Mouse (Mus musculus) midbrain, embryonic 16.5 days (tissue): Measurements from ENCODE around the gene Ntrk3. TPM values are rescaled to one million over a fixed set of nuclear protein-coding genes. Genes with fewer than 3 reads are reported as not detected.
A peak's percentile ranks its signal among the peaks of the same experiment; 100 is the strongest.

Source experiments
- ATAC-seq: fragments of 200-750 bp; cut with Nextera tagmentation; 2 replicates; pipeline ENCODE4 v1.8.0; 2017; ENCODE audit warnings: moderate TSS enrichment
- H3K27ac ChIP-seq: fragments of 300-500 bp; sonication (generic); 2 replicates; pipeline ENCODE4 v1.5.1; 2014; ENCODE audit warnings: mild to moderate bottlenecking, low read length, mixed read lengths
- H3K27me3 ChIP-seq: fragments of 300-500 bp; sonication (generic); 2 replicates; pipeline ENCODE4 v1.6.1; 2014; ENCODE audit warnings: low read depth, low read length, mixed read lengths; ENCODE audit not compliant: control insufficient read depth, insufficient read depth
- H3K36me3 ChIP-seq: fragments of 300-500 bp; sonication (generic); 2 replicates; pipeline ENCODE4 v1.6.1; 2014; ENCODE audit warnings: mild to moderate bottlenecking, low read length, moderate library complexity, mixed read lengths; ENCODE audit not compliant: control insufficient read depth, insufficient read depth
- H3K4me1 ChIP-seq: fragments of 300-500 bp; sonication (generic); 2 replicates; pipeline ENCODE4 v1.6.1; 2014; ENCODE audit warnings: mild to moderate bottlenecking, low read length, mixed read lengths; ENCODE audit not compliant: control insufficient read depth, insufficient read depth
- H3K4me2 ChIP-seq: fragments of 300-500 bp; sonication (generic); 2 replicates; pipeline ENCODE4 v1.6.1; 2014; ENCODE audit warnings: mild to moderate bottlenecking, low read length, mixed read lengths
- H3K4me3 ChIP-seq: fragments of 300-500 bp; sonication (generic); 2 replicates; pipeline ENCODE4 v1.5.1; 2014; ENCODE audit warnings: low read depth, mild to moderate bottlenecking, low read length, moderate library complexity, mixed read lengths
- H3K9ac ChIP-seq: fragments of 300-500 bp; sonication (generic); 2 replicates; pipeline ENCODE4 v1.6.1; 2014; ENCODE audit warnings: low read depth, low read length, mixed read lengths
- H3K9me3 ChIP-seq: fragments of 300-500 bp; sonication (generic); replicated peaks from 2 replicates; pipeline ENCODE4 v1.6.1; 2014; ENCODE audit warnings: mild to moderate bottlenecking, low read length, mixed read lengths; ENCODE audit not compliant: control insufficient read depth, poor library complexity, severe bottlenecking
- whole genome bisulfite sequencing: fragments of 180-500 bp; shearing (Covaris S2); extraction: QIAGEN DNeasy Blood & Tissue Kit; methylation state at CpG from one replicate; pipeline ENCODE4 v1.1.7; 2014; 5-methylcytosine and 5-hydroxymethylcytosine counted together
- polyA plus RNA-seq: library from polyadenylated mRNA; unstranded; fragments of >200 nt; fragmentation: Nextera tagmentation; extraction: Ambion mirVana; gene quantifications from 2 replicates; pipeline ENCODE4 v1.2.1, GENCODE M21; 2015

Gene Ntrk3
- polyA plus RNA-seq, 1 experiment from 2014 or later = 24.7 TPM

DNA sequence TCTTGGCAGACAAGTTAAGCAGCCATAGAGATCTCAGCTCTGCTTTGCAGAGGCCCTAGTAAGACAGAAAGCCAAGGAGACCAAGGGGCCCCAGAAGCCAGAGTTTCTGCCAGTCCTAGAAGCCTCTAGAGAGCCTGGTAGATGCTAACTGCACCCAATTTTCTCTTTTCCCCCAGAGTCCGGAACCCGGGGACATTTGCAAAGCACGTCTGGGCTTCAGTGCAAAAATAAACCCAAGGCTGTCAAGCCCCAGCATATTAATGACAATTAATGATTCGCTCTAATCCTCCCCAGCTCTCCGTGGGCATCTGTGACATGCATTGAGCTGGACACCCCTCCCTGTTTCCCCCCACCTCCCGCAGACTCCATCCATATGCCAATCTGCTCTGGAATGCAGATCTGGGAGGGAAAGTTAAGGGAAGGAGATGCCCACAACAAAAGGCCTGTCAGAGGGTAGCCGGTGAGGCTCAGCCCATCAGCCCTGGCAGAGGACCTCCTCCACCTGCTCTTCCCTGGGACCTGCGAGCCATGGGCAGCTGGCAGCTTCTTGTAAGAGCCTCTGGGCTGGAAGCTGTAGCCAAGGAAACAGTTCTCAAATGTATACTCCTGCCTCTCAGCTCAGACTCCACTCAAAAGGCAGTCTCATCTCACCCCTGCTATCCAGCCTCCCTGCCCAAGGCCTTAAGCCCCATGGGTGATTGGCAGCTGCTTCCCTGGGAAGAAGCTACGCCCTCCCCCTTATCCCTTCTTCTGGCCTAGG lies 117.8 kb downstream of the Ntrk3 start:
- Histone ChIP-seq H3K4me2 (no peak overlapping the region; the same call in 1 of the 2 replicates), H3K9ac (no peak overlapping the region), H3K27me3 (no peaks in the 10 kb centered on the region), H3K4me1 (peaks cover 14% of the 10 kb centered on the region), H3K9me3 (no peaks in the 10 kb centered on the region), H3K4me3 (no peak overlapping the region), H3K36me3 (no peaks in the 10 kb centered on the region), H3K27ac (no peak overlapping the region)
- 12% methylated on average over 9 of the region's 9 CpGs for WGBS
- ATAC-seq = peak; percentile 83

DNA sequence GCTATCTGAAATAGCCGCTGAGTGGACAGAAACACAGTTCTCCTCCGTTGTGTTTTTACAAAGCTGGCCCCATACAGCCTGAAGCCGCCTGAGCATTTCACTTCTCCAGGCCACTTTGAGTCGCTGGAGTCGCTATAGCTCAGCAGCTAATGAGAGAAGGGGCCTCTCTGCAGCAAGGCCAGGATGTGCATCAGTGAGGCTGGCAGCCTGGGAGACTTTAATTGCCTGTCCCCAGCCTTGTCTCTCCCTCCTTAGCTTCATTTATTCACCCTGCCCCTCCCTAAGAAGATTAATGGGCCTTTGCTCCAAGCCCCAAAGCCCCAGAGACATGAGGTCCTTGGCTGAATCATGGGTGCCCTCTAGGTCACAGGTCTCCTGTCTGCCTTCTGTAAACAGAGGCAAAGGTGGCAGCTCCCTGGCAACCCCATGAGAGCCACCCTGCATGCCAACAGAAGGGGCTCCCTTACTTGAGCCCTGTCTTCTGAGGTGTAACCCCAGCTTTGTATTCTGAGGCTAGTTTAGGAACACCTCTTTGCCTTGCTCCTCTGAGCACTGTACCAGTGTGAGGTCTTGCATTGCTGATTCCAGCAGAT lies 132.2 kb downstream of the Ntrk3 start:
- no peak overlapping the region for H3K27ac ChIP-seq
- no peaks in the 10 kb centered on the region for H3K4me1 ChIP-seq
- no peak overlapping the region for H3K4me3 ChIP-seq
- H3K9me3 ChIP-seq = no peaks in the 10 kb centered on the region
- H3K36me3 ChIP-seq = no peaks in the 10 kb centered on the region
- no peaks in the 10 kb centered on the region for H3K27me3 ChIP-seq
- H3K4me2 ChIP-seq = no peak overlapping the region
- no peak overlapping the region for H3K9ac ChIP-seq
- WGBS = 21% methylated on average over 5 of the region's 5 CpGs
- ATAC-seq = no peak

DNA sequence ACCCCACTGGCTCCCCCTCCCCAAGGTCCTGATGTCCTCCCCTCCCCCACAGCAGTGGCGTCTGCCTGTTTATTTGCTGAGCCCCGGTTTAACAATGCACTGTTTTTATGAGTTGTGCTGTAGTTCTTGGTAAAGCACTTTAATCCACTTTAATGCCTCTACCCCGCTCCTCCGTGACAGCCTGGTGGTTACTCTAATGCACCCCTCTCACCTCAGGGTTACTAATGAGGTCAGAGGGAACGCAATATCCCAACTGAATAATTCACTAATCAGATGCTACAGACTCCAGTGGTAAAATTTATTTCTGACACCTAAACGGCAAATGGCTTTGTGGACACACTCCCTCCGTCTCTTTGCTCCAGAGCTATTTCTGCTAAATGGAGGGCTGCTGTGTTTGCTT lies 133.9 kb downstream of the Ntrk3 start:
- H3K4me3 ChIP-seq = no peak overlapping the region
- no peak overlapping the region for H3K9ac ChIP-seq
- no peaks in the 10 kb centered on the region for H3K36me3 ChIP-seq
- no peaks in the 10 kb centered on the region for H3K27me3 ChIP-seq
- no peak overlapping the region for H3K4me2 ChIP-seq
- H3K27ac ChIP-seq = no peak overlapping the region
- 16% methylated on average over 7 of the region's 7 CpGs for WGBS
- H3K9me3 ChIP-seq = no peaks in the 10 kb centered on the region
- ATAC-seq = 0 out of 2 replicates have a peak, but pooled peaks have one; percentile 32
- no peaks in the 10 kb centered on the region for H3K4me1 ChIP-seq

DNA sequence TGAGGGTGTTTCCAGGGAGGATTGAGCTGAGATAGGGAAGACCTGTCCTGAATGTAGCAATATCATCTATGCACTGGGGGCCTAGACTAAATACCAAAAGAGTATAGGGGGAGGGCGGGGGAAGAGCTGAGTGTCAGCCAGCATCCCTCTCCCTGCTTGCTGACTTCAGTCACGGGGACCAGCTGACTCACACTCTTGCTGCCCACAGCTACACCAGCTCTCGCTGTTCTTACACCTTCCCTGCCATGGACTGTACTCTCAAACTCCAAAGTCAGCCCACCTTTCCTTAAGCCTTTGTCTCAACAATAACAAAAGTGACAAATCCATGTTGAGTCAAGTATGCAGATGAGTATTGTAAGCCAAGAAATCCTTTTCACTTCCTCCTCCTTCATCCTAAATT lies 136.0 kb downstream of the Ntrk3 start:
- Histone ChIP-seq H3K9ac (no peak overlapping the region), H3K9me3 (no peaks in the 10 kb centered on the region), H3K4me1 (peaks cover 3% of the 10 kb centered on the region; the same call in 1 of the 2 replicates), H3K27me3 (no peaks in the 10 kb centered on the region), H3K4me2 (no peak overlapping the region), H3K36me3 (no peaks in the 10 kb centered on the region), H3K27ac (no peak overlapping the region), H3K4me3 (no peak overlapping the region)
- no peak for ATAC-seq
- 90% methylated on average over 3 of the region's 3 CpGs for WGBS

DNA sequence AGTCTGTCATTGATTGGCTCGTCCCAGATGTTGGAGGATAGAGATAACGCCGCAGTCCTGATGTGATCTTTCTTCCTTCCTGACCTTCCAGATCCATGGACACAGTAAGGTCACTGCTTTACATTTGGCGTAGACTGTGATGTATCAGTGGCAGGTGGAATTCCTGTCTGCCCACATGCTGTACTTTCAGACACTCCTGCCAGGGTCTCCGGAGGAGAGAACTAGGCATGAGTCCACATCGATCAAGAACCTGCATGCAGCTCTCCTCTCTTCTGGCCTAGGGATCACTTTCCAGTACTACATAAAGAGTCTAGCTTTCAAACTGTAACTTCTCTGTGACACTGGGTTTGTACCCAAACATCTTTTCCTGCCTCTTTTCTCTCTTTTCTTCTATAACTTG lies 136.9 kb downstream of the Ntrk3 start:
- Histone ChIP-seq H3K36me3 (no peaks in the 10 kb centered on the region), H3K4me1 (peaks cover 3% of the 10 kb centered on the region; the same call in 1 of the 2 replicates), H3K4me3 (no peak overlapping the region), H3K9ac (no peak overlapping the region), H3K4me2 (no peak overlapping the region), H3K27me3 (no peaks in the 10 kb centered on the region), H3K9me3 (no peaks in the 10 kb centered on the region), H3K27ac (no peak overlapping the region)
- WGBS = 89% methylated on average over 6 of the region's 6 CpGs
- ATAC-seq = no peak

DNA sequence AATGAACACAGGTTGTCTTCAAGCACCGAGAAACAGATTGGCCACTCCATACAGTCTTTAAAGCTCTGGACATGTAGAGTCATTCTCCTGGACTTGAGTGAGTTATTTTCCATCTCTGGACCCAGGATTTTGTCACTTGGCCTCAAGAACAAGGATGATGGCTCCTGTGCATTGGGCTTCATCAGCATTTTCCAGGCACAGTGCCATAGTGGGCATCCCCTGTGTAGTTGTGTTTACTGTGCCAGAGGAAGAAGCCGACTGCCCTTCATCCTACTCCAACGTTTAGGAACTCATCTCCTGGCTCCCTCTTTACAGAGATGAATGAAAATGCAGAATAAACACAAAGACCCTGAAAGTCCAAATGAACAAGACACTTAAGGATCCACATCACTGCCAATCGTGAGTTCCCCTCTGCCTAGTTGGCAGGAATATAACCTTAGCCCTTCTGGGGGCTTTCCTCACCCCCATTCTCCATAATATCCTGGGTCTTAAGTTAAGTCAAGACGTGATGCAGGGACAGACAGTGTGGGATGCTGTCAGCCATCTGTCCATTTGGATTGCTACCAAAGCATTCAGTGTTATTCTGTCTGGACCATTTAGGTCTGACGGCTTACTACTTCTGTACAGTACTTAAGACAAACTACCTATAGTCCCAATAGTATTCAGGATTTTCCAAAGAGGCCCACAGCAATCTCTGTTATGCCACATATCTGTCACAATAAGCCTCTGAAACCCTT lies 137.7 kb downstream of the Ntrk3 start:
- Histone ChIP-seq H3K9me3 (no peaks in the 10 kb centered on the region), H3K9ac (no peak overlapping the region), H3K36me3 (no peaks in the 10 kb centered on the region), H3K27ac (no peak overlapping the region), H3K4me1 (peaks cover 3% of the 10 kb centered on the region; the same call in 1 of the 2 replicates), H3K4me3 (no peak overlapping the region), H3K27me3 (no peaks in the 10 kb centered on the region), H3K4me2 (no peak overlapping the region)
- ATAC-seq = no peak
- 77% methylated on average over 6 of the region's 6 CpGs for WGBS

DNA sequence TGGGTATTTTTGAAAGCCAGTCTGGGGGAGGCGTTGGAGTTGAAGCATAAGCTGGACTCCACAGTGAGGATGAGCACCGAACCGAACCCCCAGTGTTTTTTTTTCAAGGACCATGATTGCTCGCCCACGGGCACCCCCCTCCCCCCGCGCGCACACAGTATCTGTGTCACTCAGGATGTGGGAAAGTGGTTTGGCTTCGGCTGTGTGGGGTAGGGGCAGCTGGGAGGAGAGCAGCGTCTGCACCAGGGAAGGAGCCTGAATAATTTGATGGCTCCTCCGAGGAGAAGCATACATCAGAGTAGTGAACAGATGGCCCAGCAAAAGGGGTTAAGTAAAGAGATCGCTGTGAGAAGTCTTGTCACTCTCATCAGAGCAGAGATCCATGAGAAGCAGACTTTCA lies 139.7 kb downstream of the Ntrk3 start:
- Histone ChIP-seq H3K4me3 (no peak overlapping the region), H3K4me2 (no peak overlapping the region), H3K9me3 (no peaks in the 10 kb centered on the region), H3K4me1 (peaks cover 3% of the 10 kb centered on the region; the same call in 1 of the 2 replicates), H3K36me3 (no peaks in the 10 kb centered on the region), H3K9ac (no peak overlapping the region), H3K27ac (no peak overlapping the region), H3K27me3 (no peaks in the 10 kb centered on the region)
- no peak; the same call in 1 of the 2 replicates for ATAC-seq
- 32% methylated on average over 12 of the region's 12 CpGs for WGBS

DNA sequence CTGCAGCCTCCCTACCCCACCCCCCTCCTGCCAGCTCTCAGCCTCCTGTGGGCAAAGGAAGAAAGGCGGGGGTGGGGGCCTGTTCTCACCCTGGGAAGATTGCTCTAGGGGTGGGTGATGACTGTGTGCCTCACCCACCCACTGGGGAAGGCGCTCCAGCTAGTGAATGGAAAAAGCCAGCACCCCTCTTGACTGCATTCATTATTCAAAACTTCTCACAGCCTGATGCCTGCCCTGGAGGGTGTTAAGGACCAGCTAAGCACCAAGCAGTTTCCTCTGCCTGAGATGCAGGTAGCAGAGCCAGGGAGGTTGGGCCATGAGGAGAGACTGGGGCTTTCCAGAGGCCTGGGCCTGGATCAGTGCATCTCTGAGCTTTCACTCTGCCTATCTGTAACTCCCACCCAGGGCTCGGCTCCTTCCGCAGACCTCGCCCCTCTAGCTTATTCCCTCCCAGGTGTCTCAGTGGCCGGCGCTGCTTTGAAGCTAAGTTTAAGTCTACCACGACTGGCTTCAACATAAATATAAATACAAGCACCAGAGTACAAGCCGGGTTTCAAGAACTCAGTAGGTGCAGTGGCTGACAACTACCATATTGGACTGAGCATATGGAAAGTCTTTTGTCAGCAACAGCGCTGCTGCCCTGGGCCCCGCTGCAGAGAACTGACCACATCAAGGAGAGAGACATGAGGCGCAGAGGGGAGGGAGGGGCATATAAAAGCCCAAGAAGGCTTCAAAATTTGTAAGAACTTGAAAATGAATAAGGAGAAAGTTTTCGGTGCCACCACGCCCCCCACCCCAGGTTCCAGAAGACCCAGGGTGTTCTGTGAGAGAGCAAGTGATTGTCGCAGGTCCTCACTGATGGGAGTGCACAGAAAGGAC lies 140.3 kb downstream of the Ntrk3 start:
- ATAC-seq = no peak
- Histone ChIP-seq H3K27me3 (no peaks in the 10 kb centered on the region), H3K9me3 (no peaks in the 10 kb centered on the region), H3K36me3 (no peaks in the 10 kb centered on the region), H3K4me1 (peaks cover 3% of the 10 kb centered on the region; the same call in 1 of the 2 replicates), H3K4me2 (no peak overlapping the region), H3K9ac (no peak overlapping the region), H3K4me3 (no peak overlapping the region), H3K27ac (no peak overlapping the region)
- WGBS = 27% methylated on average over 15 of the region's 15 CpGs
